Mouse (Mus musculus) ES-E14 (cell line): ENCODE data around the gene Gdap1l1. TPM values are rescaled to one million over a fixed set of nuclear protein-coding genes. Genes with fewer than 3 reads are reported as not detected.
A peak's percentile ranks its signal among the peaks of the same experiment; 100 is the strongest.
"Not testable (repeated sequence)": the region's sequence is repeated elsewhere in the genome, so short reads cannot be mapped to it uniquely, and the experiment has no call there.

Experiments
- DNase-seq: peaks from one replicate; pipeline ENCODE4 v3.0.0-alpha.2; 2013; ENCODE audit warnings: low read depth, low spot score
- H3K27ac ChIP-seq: 2 replicates; pipeline ENCODE4 v1.5.1; 2012; ENCODE audit warnings: low read depth, mild to moderate bottlenecking, low read length, moderate library complexity, mixed read lengths; ENCODE audit not compliant: poor library complexity, insufficient read depth, severe bottlenecking
- H3K36me3 ChIP-seq: 2 replicates; pipeline ENCODE4 v1.6.1; 2012; ENCODE audit warnings: mild to moderate bottlenecking, low read length, moderate library complexity, mixed read lengths; ENCODE audit not compliant: control insufficient read depth, poor library complexity, insufficient read depth, severe bottlenecking
- H3K4me1 ChIP-seq, 2 experiments: fragments of 150-350 bp in 1 of 2; sonication (generic) in 1 of 2; 2 replicates each; pipeline ENCODE4 v1.6.1; 2012; ENCODE audit warnings: low read length in 2 of 2, mild to moderate bottlenecking in 1 of 2, mixed read lengths in 1 of 2; ENCODE audit not compliant: control insufficient read depth in 2 of 2, insufficient read depth in 2 of 2, poor library complexity in 1 of 2
- H3K4me3 ChIP-seq, 2 experiments: fragments of 150-350 bp in 1 of 2; sonication (generic) in 1 of 2; 2 replicates each; pipeline ENCODE4 v1.5.1; 2012; ENCODE audit warnings: low read length in 2 of 2, low read depth in 1 of 2, mild to moderate bottlenecking in 1 of 2, mixed read lengths in 1 of 2; ENCODE audit not compliant: insufficient read depth in 1 of 2, poor library complexity in 1 of 2, severe bottlenecking in 1 of 2
- H3K9ac ChIP-seq: 2 replicates; pipeline ENCODE4 v1.6.1; 2012; ENCODE audit warnings: low read depth, mild to moderate bottlenecking, low read length, mixed read lengths; ENCODE audit not compliant: poor library complexity, insufficient read depth, severe bottlenecking
- H3K9me3 ChIP-seq: fragments of 150-350 bp; sonication (generic); 2 replicates; pipeline ENCODE4 v1.6.1; 2012; ENCODE audit warnings: low read depth, mild to moderate bottlenecking, low read length; ENCODE audit not compliant: control insufficient read depth, insufficient read depth
- CHD2 ChIP-seq: IDR thresholded peaks from 2 replicates; pipeline ENCODE4 v1.6.1; 2014; ENCODE audit warnings: mild to moderate bottlenecking, low read depth, low read length, inconsistent platforms
- HCFC1 ChIP-seq: IDR thresholded peaks from 2 replicates; pipeline ENCODE4 v1.6.1; 2012; ENCODE audit warnings: low read length, inconsistent platforms, borderline replicate concordance; ENCODE audit not compliant: insufficient read depth
- MAFK ChIP-seq: IDR thresholded peaks from 2 replicates; pipeline ENCODE4 v1.6.1; 2014; ENCODE audit warnings: mild to moderate bottlenecking, low read depth, low read length, inconsistent platforms; ENCODE audit not compliant: insufficient read depth
- ZC3H11A ChIP-seq: IDR thresholded peaks from 2 replicates; pipeline ENCODE4 v1.6.1; 2012; ENCODE audit warnings: low read depth, mild to moderate bottlenecking, inconsistent platforms, low read length, borderline replicate concordance
- ZNF384 ChIP-seq: IDR thresholded peaks from 2 replicates; pipeline ENCODE4 v1.6.1; 2012; ENCODE audit warnings: low read depth, low read length, inconsistent platforms
- in situ Hi-C, 2 experiments: fragments of 600-800 bp; cut with MboI; formaldehyde crosslinking; loops; one replicate each; pipeline ENCODE4 v1.15.1; 2025; ENCODE audit warnings: low sequenced_read_pairs in 2 of 2, inconsistent platforms in 1 of 2; ENCODE audit not compliant: unreplicated experiment in 2 of 2
- total RNA-seq: library from RNA; depleted of rRNA; stranded (reverse); fragments of 300-350 nt; gene quantifications from 2 replicates; pipeline ENCODE4 v1.2.3, GENCODE M21; 2012

Gdap1l1 gene
- total RNA-seq, 1 experiment, result 1.1 TPM

DNA sequence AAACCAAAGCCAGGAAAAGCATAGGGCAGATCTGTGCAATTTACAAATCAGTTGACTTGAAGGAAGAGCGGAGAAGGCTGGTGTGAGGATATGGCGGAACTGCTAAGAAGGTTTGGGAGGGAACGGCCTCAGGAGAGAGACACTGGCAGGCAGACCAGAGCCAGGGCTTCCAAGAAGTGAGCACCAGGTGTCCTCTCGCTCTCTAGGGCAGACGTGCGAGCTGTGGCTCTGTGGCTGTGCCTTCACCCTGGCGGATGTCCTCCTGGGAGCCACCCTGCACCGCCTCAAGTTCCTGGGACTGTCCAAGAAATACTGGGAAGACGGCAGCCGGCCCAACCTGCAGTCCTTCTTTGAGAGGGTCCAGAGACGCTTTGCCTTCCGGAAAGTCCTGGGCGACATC lies 15.1 kb downstream of the Gdap1l1 start:
- Histone ChIP-seq H3K9me3 (no peaks in the 10 kb centered on the region), H3K36me3 (no peaks in the 10 kb centered on the region), H3K9ac (no peak overlapping the region; the same call in 1 of the 2 replicates), H3K4me1 (peaks cover 5% of the 10 kb centered on the region in 2 experiments; a peak in 2 of 4 replicates), H3K4me3 (peak overlapping the region in 1 of 2 experiments; percentile 33; a peak in 1 of 4 replicates), H3K27ac (no peak overlapping the region)
- in situ Hi-C loops, result no loop called here
- TF ChIP-seq MAFK (no peak), HCFC1 (no peak), ZNF384 (no peak), CHD2 (no peak), ZC3H11A (no peak)
- DNase-seq, result no peak

DNA sequence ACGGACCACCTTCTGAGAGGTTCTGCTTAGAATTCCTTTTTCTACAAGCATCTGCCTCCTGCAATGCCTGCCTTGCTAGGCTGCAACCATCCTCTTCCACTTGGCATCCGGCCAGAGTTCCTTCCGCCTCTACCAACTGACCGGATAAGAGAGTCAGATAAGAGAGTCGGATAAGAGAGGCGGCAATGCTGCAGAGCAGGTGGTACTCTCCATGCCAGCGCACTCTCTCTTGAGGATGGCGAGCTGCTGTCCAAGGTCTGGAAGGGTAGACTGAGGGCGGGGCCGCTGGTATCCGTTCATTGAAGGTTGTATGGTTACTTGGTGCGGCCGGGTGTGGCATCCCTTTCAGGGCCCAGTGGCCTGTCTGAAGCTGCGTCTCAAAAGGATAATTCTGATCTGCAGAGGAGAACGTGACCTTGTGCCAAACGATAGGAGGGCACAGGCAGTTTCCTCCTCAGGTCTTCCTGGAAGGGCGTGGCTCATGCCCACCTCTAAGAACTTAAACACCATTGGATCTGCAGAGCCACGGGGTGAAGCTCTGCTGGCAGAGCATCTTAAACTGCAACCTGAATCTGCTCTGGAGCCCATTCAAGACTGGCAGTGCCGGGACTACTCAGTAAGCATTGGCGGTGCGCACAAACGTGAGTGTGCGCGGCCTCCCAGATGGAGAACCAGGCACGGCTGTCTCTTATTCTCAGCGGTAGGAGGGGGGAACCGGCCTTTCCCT lies 20.4 kb downstream of the Gdap1l1 start:
- TF ChIP-seq CHD2 (no peak), HCFC1 (no peak), MAFK (no peak), ZNF384 (no peak), ZC3H11A (no peak)
- in situ Hi-C loops, result no loop called here
- Histone ChIP-seq H3K36me3 (no peaks in the 10 kb centered on the region), H3K4me3 (peak overlapping the region; percentile 22 to 29; a peak in 3 of 4 replicates), H3K9ac (peak overlapping the region; percentile 29; the same call in 1 of the 2 replicates), H3K4me1 (peaks cover 10% of the 10 kb centered on the region in 2 experiments; a peak in 3 of 4 replicates), H3K27ac (no peak overlapping the region), H3K9me3 (no peaks in the 10 kb centered on the region)
- DNase-seq, result no peak

DNA sequence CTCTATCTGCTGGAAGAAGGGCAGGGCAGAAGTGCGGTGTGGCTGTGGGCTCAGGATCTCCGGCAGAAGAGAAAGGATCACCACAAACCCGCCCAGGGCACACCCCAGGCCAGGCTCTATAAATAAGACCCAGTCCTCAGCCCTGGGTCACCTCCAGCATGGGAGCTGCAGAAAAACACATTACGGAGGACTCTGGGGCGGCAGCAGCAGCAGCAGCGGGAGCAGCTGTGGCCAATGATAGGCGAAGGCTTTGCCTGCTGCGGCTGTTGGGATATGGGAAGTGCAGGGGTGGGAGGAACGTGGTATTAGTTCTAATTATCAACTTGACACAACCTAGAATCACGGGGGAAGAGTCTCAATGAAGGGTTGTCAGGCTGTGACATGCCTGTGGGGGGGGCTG lies 21.1 kb downstream of the Gdap1l1 start:
- no peaks in the 10 kb centered on the region for H3K9me3 ChIP-seq
- in situ Hi-C loops, result no loop called here
- peaks cover 13 to 14% of the 10 kb centered on the region in 2 experiments for H3K4me1 ChIP-seq
- no peak overlapping the region for H3K27ac ChIP-seq
- DNase-seq, result no peak
- H3K9ac ChIP-seq, result peak overlapping the region; percentile 29; the same call in 1 of the 2 replicates
- TF ChIP-seq ZNF384 (0 out of 2 replicates have a peak, but pooled peaks have one; percentile 34), MAFK (no peak)
- peak overlapping the region; percentile 22 to 29; a peak in 3 of 4 replicates for H3K4me3 ChIP-seq
- H3K36me3 ChIP-seq, result no peaks in the 10 kb centered on the region

DNA sequence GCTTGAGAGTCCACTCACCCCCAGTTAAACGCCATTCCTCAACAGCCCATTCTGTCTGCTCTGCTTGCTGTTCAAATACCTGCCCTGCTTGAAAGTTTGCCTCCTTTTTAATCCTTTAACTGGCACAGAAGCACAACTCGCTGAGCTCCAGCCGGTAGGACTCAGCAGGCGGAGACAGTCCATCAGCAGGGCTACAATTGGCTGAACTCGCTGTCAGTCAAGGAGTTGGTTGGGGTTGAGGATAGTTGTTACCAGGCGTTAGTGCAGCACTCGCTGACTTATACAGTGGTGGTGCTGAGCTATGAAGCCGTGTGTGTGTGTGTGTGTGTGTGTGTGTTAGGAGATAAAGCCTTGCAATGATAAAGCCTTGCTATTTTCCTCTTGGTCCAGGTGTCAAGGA lies 22.3 kb downstream of the Gdap1l1 start:
- Histone ChIP-seq H3K4me1 (peaks cover 17 to 18% of the 10 kb centered on the region in 2 experiments), H3K27ac (no peak overlapping the region), H3K4me3 (no peak overlapping the region), H3K9me3 (no peaks in the 10 kb centered on the region), H3K9ac (no peak overlapping the region), H3K36me3 (no peaks in the 10 kb centered on the region)
- DNase-seq, result no peak
- no peak for TF ChIP-seq ZNF384
- in situ Hi-C loops, result no loop called here

DNA sequence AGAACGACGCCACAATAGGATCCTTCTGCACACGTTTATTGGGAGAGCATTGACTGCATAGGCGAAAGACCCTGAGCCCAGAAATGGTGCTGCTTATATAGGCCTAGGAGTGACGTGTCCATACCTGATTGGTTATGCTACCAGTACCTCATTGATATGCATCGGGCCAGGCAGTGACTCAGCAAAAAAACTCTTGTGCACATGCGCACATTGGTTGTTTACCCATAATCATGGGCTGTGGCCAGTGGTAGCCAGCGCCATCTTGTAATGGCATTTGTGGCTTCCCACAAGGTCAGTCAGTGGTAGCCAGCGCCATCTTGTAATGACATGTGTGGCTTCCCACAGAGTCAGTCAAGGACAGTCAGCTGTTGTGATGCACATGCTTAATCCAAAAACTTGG lies 23.0 kb downstream of the Gdap1l1 start:
- H3K4me3 ChIP-seq, DNase-seq, H3K9ac ChIP-seq, in situ Hi-C loops, H3K9me3 ChIP-seq, H3K36me3 ChIP-seq: not testable (repeated sequence)
- TF ChIP-seq MAFK, result peak; percentile 60; the same call in 1 of the 2 replicates
- Histone ChIP-seq H3K4me1 (peaks cover 18 to 20% of the 10 kb centered on the region in 2 experiments), H3K27ac (peak overlapping the region; percentile 92)
